Mouse (Mus musculus): ENCODE results near the gene 4430402I18Rik. TPM values are rescaled to one million over a fixed set of nuclear protein-coding genes. Genes with fewer than 3 reads are reported as not detected.

The 4430402I18Rik gene
- polyA plus RNA-seq, 1 experiment: not detected

DNA sequence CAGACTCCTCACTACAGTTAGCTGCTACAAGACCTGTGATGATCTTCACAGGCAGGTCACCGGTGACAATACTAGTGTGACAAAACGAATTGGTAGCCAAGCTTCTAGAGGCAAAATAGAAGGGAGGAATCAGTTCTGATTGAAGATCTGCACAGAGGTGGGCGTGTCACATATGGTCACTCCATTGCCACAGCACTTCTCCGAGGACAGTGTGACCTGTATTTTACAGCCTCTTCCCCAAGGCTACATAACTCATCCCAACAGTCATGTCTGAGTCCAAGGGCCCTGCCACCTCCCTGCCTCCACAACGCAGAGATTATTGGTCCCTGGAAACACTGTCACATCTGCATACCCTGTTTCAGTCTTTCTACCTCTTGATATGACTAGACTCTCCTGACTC, 1.6 kb upstream of the 4430402I18Rik start:
- no peak overlapping the region for H3K4me3 ChIP-seq (replicated peaks)
- peaks cover 17% of the 10 kb centered on the region for H3K36me3 ChIP-seq (replicated peaks; ENCODE audit: low read length)
- H3K27me3 ChIP-seq (replicated peaks): peaks cover 2% of the 10 kb centered on the region
- H3K9me3 ChIP-seq: no peaks in the 10 kb centered on the region
- TF ChIP-seq GATA1 (IDR thresholded peaks at IDR 0.05; ENCODE audit: borderline replicate concordance, low read length) (no peak), FLI1 (IDR thresholded peaks at IDR 0.05; ENCODE audit: low read length) (no peak)
- peaks cover 29% of the 10 kb centered on the region for H3K4me1 ChIP-seq

DNA sequence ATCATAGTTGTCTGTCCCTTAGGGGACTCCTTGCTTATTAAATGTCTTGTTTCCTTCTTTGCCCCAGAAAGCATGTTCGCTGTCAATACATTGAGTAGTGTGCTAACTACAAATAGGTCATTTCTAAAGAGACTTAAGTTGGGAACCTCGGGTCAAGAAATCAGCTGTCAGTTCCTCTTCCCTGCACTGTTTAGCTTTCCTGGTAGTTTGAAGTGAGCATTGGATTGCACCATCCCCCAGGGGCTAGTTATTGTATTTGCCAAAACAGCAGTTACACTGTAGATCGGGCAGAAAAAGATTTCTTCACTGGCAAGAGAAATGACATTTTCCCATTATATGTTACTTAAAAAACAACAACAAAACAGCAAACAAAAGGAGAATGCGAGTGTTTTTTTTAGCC, 578 bp upstream of the 4430402I18Rik start:
- H3K4me3 ChIP-seq (replicated peaks): no peak overlapping the region
- no peaks in the 10 kb centered on the region for H3K9me3 ChIP-seq
- peaks cover 36% of the 10 kb centered on the region for H3K4me1 ChIP-seq
- peaks cover 17% of the 10 kb centered on the region for H3K36me3 ChIP-seq (replicated peaks; ENCODE audit: low read length)
- TF ChIP-seq GATA1 (IDR thresholded peaks at IDR 0.05; ENCODE audit: borderline replicate concordance, low read length) (no peak), FLI1 (IDR thresholded peaks at IDR 0.05; ENCODE audit: low read length) (no peak)
- H3K27me3 ChIP-seq (replicated peaks): no peaks in the 10 kb centered on the region

DNA sequence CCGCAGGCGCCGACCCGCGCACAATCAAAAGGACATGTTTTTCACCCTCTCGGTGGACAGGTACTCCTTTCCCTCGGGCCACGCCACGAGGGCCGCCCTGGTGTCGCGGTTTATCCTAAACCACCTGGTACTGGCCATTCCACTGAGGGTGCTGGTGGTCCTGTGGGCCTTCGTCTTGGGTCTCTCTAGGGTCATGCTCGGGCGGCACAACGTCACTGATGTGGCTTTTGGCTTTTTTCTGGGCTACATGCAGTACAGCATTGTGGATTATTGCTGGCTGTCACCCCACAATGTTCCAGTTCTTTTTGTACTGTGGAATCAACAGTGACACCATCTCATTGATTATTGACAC, 3.1 kb downstream of the 4430402I18Rik start:
- H3K9me3 ChIP-seq: no peaks in the 10 kb centered on the region
- TF ChIP-seq FLI1 (IDR thresholded peaks at IDR 0.05; ENCODE audit: low read length) (no peak), GATA1 (IDR thresholded peaks at IDR 0.05; ENCODE audit: borderline replicate concordance, low read length) (no peak)
- H3K27me3 ChIP-seq (replicated peaks): no peaks in the 10 kb centered on the region
- peaks cover 43% of the 10 kb centered on the region for H3K4me1 ChIP-seq
- peak overlapping the region; percentile 98 for H3K4me3 ChIP-seq (replicated peaks)
- H3K36me3 ChIP-seq (replicated peaks; ENCODE audit: low read length): peaks cover 17% of the 10 kb centered on the region

DNA sequence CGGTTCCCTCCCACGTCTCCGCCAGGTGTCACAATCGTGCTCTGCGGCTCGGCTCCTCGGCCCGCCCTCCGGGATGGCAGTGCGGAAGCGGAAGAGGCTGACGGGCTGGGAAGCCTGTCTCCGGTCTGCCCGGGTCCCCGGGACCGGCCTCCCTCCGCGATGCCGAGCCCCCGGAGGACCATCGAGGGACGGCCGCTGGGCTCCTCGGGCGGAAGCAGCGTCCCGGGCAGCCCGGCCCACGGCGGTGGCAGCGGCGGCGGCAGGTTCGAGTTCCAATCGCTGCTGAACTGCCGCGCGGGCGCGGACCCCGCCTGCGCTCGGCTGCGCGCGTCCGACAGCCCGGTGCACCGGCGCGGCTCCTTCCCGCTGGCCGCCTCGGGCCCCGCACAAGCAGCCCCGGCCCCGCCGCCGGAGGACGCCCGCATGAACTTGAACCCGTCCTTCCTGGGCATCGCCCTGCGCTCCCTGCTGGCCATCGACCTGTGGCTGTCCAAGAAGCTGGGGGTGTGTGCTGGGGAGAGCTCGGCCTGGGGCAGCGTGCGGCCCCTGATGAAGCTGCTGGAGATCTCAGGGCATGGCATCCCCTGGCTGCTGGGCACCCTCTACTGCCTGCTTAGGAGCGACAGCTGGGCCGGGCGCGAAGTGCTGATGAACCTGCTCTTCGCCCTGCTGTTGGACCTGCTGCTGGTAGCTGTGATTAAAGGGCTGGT, 3.6 kb downstream of the 4430402I18Rik start, which contains the start of gene Plpp6:
Plpp6 (plus strand) TSS at position 112 of the 710 bp plus-strand sequence.
- TF ChIP-seq GATA1 (IDR thresholded peaks at IDR 0.05; ENCODE audit: borderline replicate concordance, low read length): no peak
- no peak for TF ChIP-seq FLI1 (IDR thresholded peaks at IDR 0.05; ENCODE audit: low read length)
- Histone ChIP-seq H3K4me1 (peaks cover 43% of the 10 kb centered on the region), H3K4me3 (replicated peaks) (peak within 1 kb of the TSS; percentile 98), H3K9me3 (no peaks in the 10 kb centered on the region), H3K36me3 (replicated peaks; ENCODE audit: low read length) (peaks cover 17% of the 10 kb centered on the region), H3K27me3 (replicated peaks) (no peaks in the 10 kb centered on the region)

DNA sequence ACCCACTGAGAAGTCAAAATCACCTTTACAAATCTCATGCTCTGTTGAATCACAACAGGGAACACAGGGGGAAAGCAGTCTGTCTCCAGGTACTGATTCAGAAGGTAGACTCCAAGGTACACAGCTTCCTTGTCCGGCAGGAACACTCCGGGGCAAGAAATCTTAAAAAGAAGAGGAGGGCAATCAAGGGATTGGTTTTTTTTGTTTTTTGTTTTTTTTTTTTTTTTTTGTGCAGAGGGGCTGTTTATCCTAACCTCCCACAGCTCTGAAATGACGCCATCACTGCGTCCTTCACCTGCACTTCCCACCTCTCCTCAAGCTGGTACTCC, 4.1 kb downstream of the 4430402I18Rik start:
- H3K4me1 ChIP-seq: peaks cover 43% of the 10 kb centered on the region
- TF ChIP-seq FLI1 (IDR thresholded peaks at IDR 0.05; ENCODE audit: low read length) (no peak), GATA1 (IDR thresholded peaks at IDR 0.05; ENCODE audit: borderline replicate concordance, low read length) (no peak)
- H3K36me3 ChIP-seq (replicated peaks; ENCODE audit: low read length): peaks cover 17% of the 10 kb centered on the region
- peak overlapping the region; percentile 98 for H3K4me3 ChIP-seq (replicated peaks)
- no peaks in the 10 kb centered on the region for H3K9me3 ChIP-seq
- no peaks in the 10 kb centered on the region for H3K27me3 ChIP-seq (replicated peaks)

DNA sequence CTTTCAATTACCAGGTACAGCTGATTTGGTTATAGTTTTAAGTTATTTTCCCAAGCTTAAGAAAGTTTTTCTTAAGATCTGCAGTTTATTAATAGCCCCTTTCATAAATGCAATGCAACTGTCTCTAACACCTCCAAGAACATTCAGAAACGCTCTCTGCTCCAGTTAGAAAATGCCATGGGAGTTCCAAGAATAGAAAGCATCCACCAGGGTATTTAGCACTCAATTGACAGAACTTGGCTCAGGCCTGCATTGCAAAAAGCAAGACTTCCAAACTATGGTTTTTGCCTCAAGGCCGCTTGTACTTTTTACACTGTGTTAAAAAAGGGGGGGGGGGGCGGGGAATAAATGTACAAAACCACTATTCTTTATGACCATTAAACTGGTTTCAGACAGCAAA, 4.5 kb downstream of the 4430402I18Rik start:
- Histone ChIP-seq H3K27me3 (replicated peaks) (no peaks in the 10 kb centered on the region), H3K9me3 (no peaks in the 10 kb centered on the region), H3K4me3 (replicated peaks) (no peak overlapping the region), H3K4me1 (peaks cover 43% of the 10 kb centered on the region), H3K36me3 (replicated peaks; ENCODE audit: low read length) (peaks cover 15% of the 10 kb centered on the region)
- TF ChIP-seq FLI1 (IDR thresholded peaks at IDR 0.05; ENCODE audit: low read length): no peak
- no peak for TF ChIP-seq GATA1 (IDR thresholded peaks at IDR 0.05; ENCODE audit: borderline replicate concordance, low read length)

GRCm38 (mm10) chr19:28951251-28951650, 16.3 kb downstream of the 4430402I18Rik start:
- Histone ChIP-seq H3K4me3 (replicated peaks) (no peak overlapping the region), H3K36me3 (replicated peaks; ENCODE audit: low read length) (peaks cover 7% of the 10 kb centered on the region), H3K27me3 (replicated peaks) (no peaks in the 10 kb centered on the region), H3K9me3 (peaks cover 11% of the 10 kb centered on the region), H3K4me1 (peaks cover 17% of the 10 kb centered on the region)
- TF ChIP-seq GATA1 (IDR thresholded peaks at IDR 0.05; ENCODE audit: borderline replicate concordance, low read length) (no peak), FLI1 (IDR thresholded peaks at IDR 0.05; ENCODE audit: low read length) (no peak)

- TF ChIP-seq FLI1 (IDR thresholded peaks at IDR 0.05; ENCODE audit: low read length): no peak
- Histone ChIP-seq H3K9me3 (peaks cover 11% of the 10 kb centered on the region), H3K27me3 (replicated peaks) (no peaks in the 10 kb centered on the region), H3K36me3 (replicated peaks; ENCODE audit: low read length) (peaks cover 7% of the 10 kb centered on the region), H3K4me1 (peaks cover 44% of the 10 kb centered on the region), H3K4me3 (replicated peaks) (no peak overlapping the region)
These were observed 20.3 kb downstream of the 4430402I18Rik start for GRCm38 (mm10) chr19:28947311-28947710.

GRCm38 (mm10) chr19:28946782-28947181, 20.8 kb downstream of the 4430402I18Rik start:
- TF ChIP-seq FLI1 (IDR thresholded peaks at IDR 0.05; ENCODE audit: low read length): no peak
- TF ChIP-seq GATA1 (IDR thresholded peaks at IDR 0.05; ENCODE audit: borderline replicate concordance, low read length): no peak
- H3K27me3 ChIP-seq (replicated peaks): no peaks in the 10 kb centered on the region
- H3K4me3 ChIP-seq (replicated peaks): peak overlapping the region; percentile 64
- H3K4me1 ChIP-seq: peaks cover 44% of the 10 kb centered on the region
- peaks cover 11% of the 10 kb centered on the region for H3K9me3 ChIP-seq
- peaks cover 7% of the 10 kb centered on the region for H3K36me3 ChIP-seq (replicated peaks; ENCODE audit: low read length)

DNA sequence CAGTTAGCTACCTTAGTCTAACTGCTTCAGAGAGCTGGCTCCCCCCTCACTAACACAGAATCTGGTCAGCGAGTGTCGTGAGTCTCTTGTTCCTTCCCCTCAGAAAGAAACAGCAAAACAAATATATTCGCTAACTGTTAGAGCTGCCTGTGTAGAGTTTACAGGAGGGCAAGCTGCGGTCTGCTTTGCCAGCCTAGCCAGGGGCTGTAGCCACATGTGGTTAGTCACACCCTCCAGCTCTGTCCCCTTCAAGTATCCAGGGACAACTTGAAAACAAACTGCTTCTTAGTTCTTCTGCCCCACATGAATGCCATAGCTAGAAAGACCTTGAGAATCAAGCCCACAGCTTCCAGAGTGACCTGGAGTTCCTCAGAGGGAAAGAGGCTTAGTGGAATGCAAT, 26.3 kb downstream of the 4430402I18Rik start:
- Histone ChIP-seq H3K9me3 (no peaks in the 10 kb centered on the region), H3K27me3 (replicated peaks) (no peaks in the 10 kb centered on the region), H3K4me3 (replicated peaks) (no peak overlapping the region), H3K4me1 (peaks cover 59% of the 10 kb centered on the region), H3K36me3 (replicated peaks; ENCODE audit: low read length) (no peaks in the 10 kb centered on the region)
- TF ChIP-seq FLI1 (IDR thresholded peaks at IDR 0.05; ENCODE audit: low read length) (no peak), GATA1 (IDR thresholded peaks at IDR 0.05; ENCODE audit: borderline replicate concordance, low read length) (no peak)
